Mouse (Mus musculus) B cell, adult (primary cell): Measurements from ENCODE around the gene Pmel. TPM values are rescaled to one million over a fixed set of nuclear protein-coding genes. Genes with fewer than 3 reads are reported as not detected.

Experiments used
- total RNA-seq: library from RNA; stranded (reverse); gene quantifications from 4 replicates; pipeline ENCODE4 v1.2.4, GENCODE M21; 2023; ENCODE audit not compliant: inconsistent age

The Pmel gene
- total RNA-seq: 0.54 to 0.83 TPM (median 0.67 TPM) in 4 replicates

DNA sequence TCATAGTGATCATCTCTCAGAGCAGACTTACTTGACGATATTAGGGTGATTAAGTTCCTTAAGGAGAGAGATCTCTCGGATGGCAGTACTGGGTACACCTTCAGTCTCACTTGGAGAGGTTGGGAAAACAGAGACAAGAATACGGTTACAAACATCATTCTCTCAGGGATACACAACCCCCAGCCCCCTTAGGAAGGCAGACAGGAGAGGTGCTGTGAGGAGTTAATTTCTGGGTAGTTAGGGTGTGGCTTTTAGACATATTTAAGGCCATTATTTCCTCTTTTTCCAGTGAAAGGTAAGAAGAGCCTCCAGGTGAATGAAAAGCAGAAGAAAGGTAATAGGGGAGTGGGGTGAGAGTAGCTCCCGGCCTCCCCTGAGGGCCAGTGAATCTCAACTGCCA, at the start of gene Pmel:
Pmel (plus strand) TSS at position 301 of the 400 bp plus-strand sequence.

DNA sequence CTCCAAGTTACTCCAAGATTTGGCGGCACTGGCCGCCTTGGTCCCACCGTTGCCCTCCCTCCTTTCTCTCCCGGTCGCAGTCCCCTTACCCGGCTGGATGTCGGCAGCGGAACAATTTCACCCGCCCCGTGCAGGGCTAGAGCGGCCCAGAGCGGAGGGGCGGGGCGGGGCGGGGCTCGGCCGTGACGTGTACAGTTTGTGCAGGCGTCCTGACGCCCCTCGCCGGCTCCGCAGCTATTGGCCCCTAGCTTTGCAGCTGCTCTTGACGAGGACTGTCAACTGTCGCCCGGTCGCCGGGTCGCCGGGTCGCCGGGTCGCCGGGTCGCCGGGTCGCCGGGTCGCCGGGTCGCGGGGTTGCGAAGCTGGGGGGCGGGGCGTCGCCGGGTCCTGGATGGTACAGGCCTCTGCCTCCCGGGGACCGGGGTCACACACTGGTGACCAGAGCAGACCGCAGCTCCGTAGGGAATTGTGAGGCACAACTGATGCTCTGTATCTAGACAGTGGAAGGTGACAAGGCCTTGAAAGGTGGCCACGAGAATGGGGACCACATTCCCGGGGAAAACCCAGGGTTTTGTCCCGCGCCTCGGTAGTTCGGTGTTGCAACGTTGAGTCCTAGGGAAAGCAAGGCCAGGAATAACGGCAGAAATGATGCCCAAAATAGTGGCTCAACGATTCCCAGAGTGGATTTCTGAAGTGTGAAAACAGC, 30.1 kb upstream of the Pmel start, which contains the start of gene Suox:
Suox (minus strand) TSS at position 311 of the 706 bp plus-strand sequence.

GRCm38 (mm10) chr10:128695992-128696807, 7.8 kb upstream of the Pmel start, which contains the start of gene Rab5b:
Gene Rab5b (minus strand): TSS chr10:128696264.

DNA sequence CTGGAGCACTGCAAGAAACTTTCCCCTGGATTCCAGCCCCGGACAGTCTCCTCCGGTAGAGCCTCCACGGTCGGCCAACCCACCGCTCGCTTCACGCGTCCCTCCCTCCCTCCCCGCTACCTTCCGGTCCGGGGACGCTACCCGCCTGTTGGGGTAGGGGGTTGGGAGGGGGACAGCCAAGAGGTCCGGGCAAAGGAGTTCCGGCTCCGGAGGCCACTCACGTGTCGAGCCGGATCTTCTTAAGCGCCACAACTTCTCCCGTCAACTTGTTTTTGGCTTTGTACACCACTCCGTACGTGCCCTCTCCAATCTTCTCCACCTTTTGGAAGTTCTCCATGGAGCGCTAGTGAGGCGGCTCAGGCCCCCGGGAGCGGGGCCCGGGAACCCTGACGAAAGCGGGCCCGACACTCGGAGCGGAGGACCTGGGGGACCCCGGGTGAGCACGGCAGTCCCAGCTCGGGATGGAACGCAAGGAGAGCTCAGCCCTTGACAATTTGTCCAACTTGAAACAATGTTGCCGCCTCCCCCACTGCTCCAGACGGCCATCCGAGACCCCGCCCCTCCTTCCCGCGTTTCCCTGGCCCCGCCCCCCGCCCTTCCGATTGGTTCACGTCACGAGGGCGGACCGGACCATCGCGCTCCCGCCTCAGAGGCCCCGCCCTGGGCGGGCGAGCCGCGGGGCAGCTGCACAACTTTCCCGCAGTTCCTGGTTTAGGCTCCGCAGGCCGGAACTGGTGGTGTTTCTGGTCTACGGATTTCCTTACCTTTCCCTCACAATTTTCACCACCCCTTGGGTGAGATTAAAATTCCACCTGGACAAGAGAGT, 709 bp downstream of the Pmel start, which contains the start of gene Cdk2:
Cdk2 (minus strand) TSS at position 541 of the 826 bp plus-strand sequence.

GRCm38 (mm10) chr10:128744680-128745601, 40.9 kb downstream of the Pmel start, which contains the start of gene Dgka:
Gene Dgka (minus strand): TSS chr10:128744855.

GRCm38 (mm10) chr10:128747646-128748251, 43.8 kb downstream of the Pmel start, which contains the start of gene Pym1:
Gene Pym1 (plus strand): TSS chr10:128747889.

Other genes with a start within 250 kb of the Pmel start
- gene Smarcc2, start 244.9 kb upstream of the Pmel start, total RNA-seq: 149 to 158 TPM (median 152 TPM) in 4 replicates
- 518 to 597 TPM (median 546 TPM) in 4 replicates for gene Myl6, start 210.1 kb upstream of the Pmel start, total RNA-seq
- 0.67 to 0.69 TPM in 2 of 4 replicates, not detected in the others for gene Myl6b, start 205.5 kb upstream of the Pmel start, total RNA-seq
- gene Esyt1, start 178.3 kb upstream of the Pmel start, total RNA-seq: 238 to 249 TPM (median 246 TPM) in 4 replicates
- 80.4 to 85.9 TPM (median 83.5 TPM) in 4 replicates for gene Zc3h10, start 156.4 kb upstream of the Pmel start, total RNA-seq
- 3,879 to 4,089 TPM (median 3,915 TPM) in 4 replicates for gene Rpl41, start 154.9 kb upstream of the Pmel start, total RNA-seq
- 78.9 to 84.1 TPM (median 82.9 TPM) in 4 replicates for gene Pa2g4, start 138.2 kb upstream of the Pmel start, total RNA-seq
- 1.1 to 1.3 TPM (median 1.1 TPM) in 4 replicates for gene Erbb3, start 114.5 kb upstream of the Pmel start, total RNA-seq
- gene Rps26, start 77.4 kb upstream of the Pmel start, total RNA-seq: 1,201 to 1,335 TPM (median 1,220 TPM) in 4 replicates
- 0.15 TPM in 1 of 4 replicates, not detected in the others for gene Ikzf4, start 58.2 kb upstream of the Pmel start, total RNA-seq
- 7.2 to 8.1 TPM (median 7.7 TPM) in 4 replicates for gene Suox, start 30.1 kb upstream of the Pmel start, total RNA-seq
- 61.7 to 64.7 TPM (median 62.8 TPM) in 4 replicates for gene Rab5b, start 7.9 kb upstream of the Pmel start, total RNA-seq
- gene Cdk2, start 836 bp downstream of the Pmel start, total RNA-seq: 44.0 to 57.4 TPM (median 48.5 TPM) in 4 replicates
- gene Dgka, start 40.7 kb downstream of the Pmel start, total RNA-seq: 175 to 191 TPM (median 178 TPM) in 4 replicates
- 43.4 to 50.0 TPM (median 45.3 TPM) in 4 replicates for gene Pym1, start 43.7 kb downstream of the Pmel start, total RNA-seq
- 0.22 to 0.45 TPM in 2 of 4 replicates, not detected in the others for gene Mmp19, start 86.7 kb downstream of the Pmel start, total RNA-seq
- 65.7 to 75.8 TPM (median 70.4 TPM) in 4 replicates for gene Dnajc14, start 99.9 kb downstream of the Pmel start, total RNA-seq
- gene Tmem198b, start 100.2 kb downstream of the Pmel start, total RNA-seq: 12.1 to 19.1 TPM (median 15.0 TPM) in 4 replicates
- gene Sarnp, start 113.1 kb downstream of the Pmel start, total RNA-seq: 52.3 to 61.0 TPM (median 54.7 TPM) in 4 replicates
- 22.4 to 30.5 TPM (median 24.3 TPM) in 4 replicates for gene Ormdl2, start 117.5 kb downstream of the Pmel start, total RNA-seq
- 44.2 to 51.2 TPM (median 46.3 TPM) in 4 replicates for gene Gdf11, start 187.5 kb downstream of the Pmel start, total RNA-seq
- 0.69 to 1.4 TPM (median 0.78 TPM) in 4 replicates for gene Cd63, start 196.8 kb downstream of the Pmel start, total RNA-seq
- gene Rdh5, start 218.7 kb downstream of the Pmel start, total RNA-seq: 3.0 to 10.6 TPM (median 5.9 TPM) in 4 replicates
- 63.6 to 81.0 TPM (median 80.3 TPM) in 4 replicates for gene Bloc1s1, start 219.8 kb downstream of the Pmel start, total RNA-seq
- gene Itga7, start 229.6 kb downstream of the Pmel start, total RNA-seq: not detected in 4 replicates